Mouse (Mus musculus): ENCODE data around the gene Tmem218. TPM values are rescaled to one million over a fixed set of nuclear protein-coding genes. Genes with fewer than 3 reads are reported as not detected.

The Tmem218 gene
- polyA plus RNA-seq, 1 experiment, result 6.2 TPM

GRCm38 (mm10) chr9:37213060-37213738 lies 5.2 kb downstream of the Tmem218 start:
- Histone ChIP-seq H3K27ac (ENCODE audit: control insufficient read depth, insufficient read depth, low read depth, low read length) (no peak overlapping the region), H3K4me3 (ENCODE audit: control insufficient read depth, low read depth, low read length) (no peak overlapping the region), H3K27me3 (ENCODE audit: control insufficient read depth, insufficient read depth, low read length) (no peaks in the 10 kb centered on the region), H3K4me1 (ENCODE audit: control insufficient read depth, insufficient read depth, low read length) (peaks cover 2% of the 10 kb centered on the region; the same call in 1 of the 2 replicates), H3K36me3 (ENCODE audit: control insufficient read depth, insufficient read depth, low read length) (no peaks in the 10 kb centered on the region)
- TF ChIP-seq CTCF (IDR thresholded peaks at IDR 0.05; ENCODE audit: control insufficient read depth, insufficient read depth, insufficient replicate concordance, low read depth, low read length) (no peak), POLR2A (IDR thresholded peaks at IDR 0.05; ENCODE audit: control insufficient read depth, low read depth, low read length) (no peak)

GRCm38 (mm10) chr9:37214327-37215060 lies 6.5 kb downstream of the Tmem218 start:
- Histone ChIP-seq H3K4me1 (ENCODE audit: control insufficient read depth, insufficient read depth, low read length) (no peaks in the 10 kb centered on the region; the same call in 1 of the 2 replicates), H3K27ac (ENCODE audit: control insufficient read depth, insufficient read depth, low read depth, low read length) (no peak overlapping the region), H3K4me3 (ENCODE audit: control insufficient read depth, low read depth, low read length) (no peak overlapping the region), H3K36me3 (ENCODE audit: control insufficient read depth, insufficient read depth, low read length) (no peaks in the 10 kb centered on the region), H3K27me3 (ENCODE audit: control insufficient read depth, insufficient read depth, low read length) (no peaks in the 10 kb centered on the region)
- TF ChIP-seq CTCF (IDR thresholded peaks at IDR 0.05; ENCODE audit: control insufficient read depth, insufficient read depth, insufficient replicate concordance, low read depth, low read length) (no peak), POLR2A (IDR thresholded peaks at IDR 0.05; ENCODE audit: control insufficient read depth, low read depth, low read length) (no peak)

GRCm38 (mm10) chr9:37220755-37221154 lies 12.7 kb downstream of the Tmem218 start:
- no peaks in the 10 kb centered on the region for H3K36me3 ChIP-seq (ENCODE audit: control insufficient read depth, insufficient read depth, low read length)
- TF ChIP-seq POLR2A (IDR thresholded peaks at IDR 0.05; ENCODE audit: control insufficient read depth, low read depth, low read length) (no peak), CTCF (IDR thresholded peaks at IDR 0.05; ENCODE audit: control insufficient read depth, insufficient read depth, insufficient replicate concordance, low read depth, low read length) (no peak)

GRCm38 (mm10) chr9:37225581-37225980 lies 17.6 kb downstream of the Tmem218 start:
- no peaks in the 10 kb centered on the region for H3K36me3 ChIP-seq (ENCODE audit: control insufficient read depth, insufficient read depth, low read length)
- no peak overlapping the region for H3K27ac ChIP-seq (ENCODE audit: control insufficient read depth, insufficient read depth, low read depth, low read length)
- TF ChIP-seq CTCF (IDR thresholded peaks at IDR 0.05; ENCODE audit: control insufficient read depth, insufficient read depth, insufficient replicate concordance, low read depth, low read length), result no peak
- H3K4me3 ChIP-seq (ENCODE audit: control insufficient read depth, low read depth, low read length), result no peak overlapping the region
- no peaks in the 10 kb centered on the region for H3K4me1 ChIP-seq (ENCODE audit: control insufficient read depth, insufficient read depth, low read length)
- no peaks in the 10 kb centered on the region for H3K27me3 ChIP-seq (ENCODE audit: control insufficient read depth, insufficient read depth, low read length)

More at GRCm38 (mm10) chr9:37220755-37221154, 12.7 kb downstream of the Tmem218 start:
- no peaks in the 10 kb centered on the region; the same call in 1 of the 2 replicates for H3K4me1 ChIP-seq (ENCODE audit: control insufficient read depth, insufficient read depth, low read length)
- H3K4me3 ChIP-seq (ENCODE audit: control insufficient read depth, low read depth, low read length), result no peak overlapping the region
- H3K27ac ChIP-seq (ENCODE audit: control insufficient read depth, insufficient read depth, low read depth, low read length), result no peak overlapping the region
- H3K27me3 ChIP-seq (ENCODE audit: control insufficient read depth, insufficient read depth, low read length), result no peaks in the 10 kb centered on the region

- TF ChIP-seq POLR2A (IDR thresholded peaks at IDR 0.05; ENCODE audit: control insufficient read depth, low read depth, low read length) (no peak), CTCF (IDR thresholded peaks at IDR 0.05; ENCODE audit: control insufficient read depth, insufficient read depth, insufficient replicate concordance, low read depth, low read length) (peak; percentile 12; the same call in 1 of the 2 replicates)
- H3K4me3 ChIP-seq (ENCODE audit: control insufficient read depth, low read depth, low read length), result no peak overlapping the region
- H3K27me3 ChIP-seq (ENCODE audit: control insufficient read depth, insufficient read depth, low read length), result no peaks in the 10 kb centered on the region
- H3K36me3 ChIP-seq (ENCODE audit: control insufficient read depth, insufficient read depth, low read length), result no peaks in the 10 kb centered on the region
- H3K27ac ChIP-seq (ENCODE audit: control insufficient read depth, insufficient read depth, low read depth, low read length), result no peak overlapping the region
- no peaks in the 10 kb centered on the region for H3K4me1 ChIP-seq (ENCODE audit: control insufficient read depth, insufficient read depth, low read length)
Measured at GRCm38 (mm10) chr9:37229880-37230325, 21.9 kb downstream of the Tmem218 start.

GRCm38 (mm10) chr9:37230486-37231195 lies 22.6 kb downstream of the Tmem218 start:
- no peaks in the 10 kb centered on the region for H3K36me3 ChIP-seq (ENCODE audit: control insufficient read depth, insufficient read depth, low read length)
- TF ChIP-seq CTCF (IDR thresholded peaks at IDR 0.05; ENCODE audit: control insufficient read depth, insufficient read depth, insufficient replicate concordance, low read depth, low read length) (no peak), POLR2A (IDR thresholded peaks at IDR 0.05; ENCODE audit: control insufficient read depth, low read depth, low read length) (no peak)
- H3K27ac ChIP-seq (ENCODE audit: control insufficient read depth, insufficient read depth, low read depth, low read length), result no peak overlapping the region
- H3K4me1 ChIP-seq (ENCODE audit: control insufficient read depth, insufficient read depth, low read length), result no peaks in the 10 kb centered on the region
- no peak overlapping the region for H3K4me3 ChIP-seq (ENCODE audit: control insufficient read depth, low read depth, low read length)
- no peaks in the 10 kb centered on the region for H3K27me3 ChIP-seq (ENCODE audit: control insufficient read depth, insufficient read depth, low read length)
